Mouse (Mus musculus) intestine, embryonic 14.5 days (tissue): ENCODE data around the gene Olfr1511. TPM values are rescaled to one million over a fixed set of nuclear protein-coding genes. Genes with fewer than 3 reads are reported as not detected.
"Not testable (repeated sequence)": the region's sequence is repeated elsewhere in the genome, so short reads cannot be mapped to it uniquely, and the experiment has no call there.

Experiments used
- ATAC-seq: fragments of 200-750 bp; cut with Nextera tagmentation; replicated peaks from 2 replicates; pipeline ENCODE4 v1.8.0; 2017; ENCODE audit warnings: low read depth, moderate number of reproducible peaks, moderate TSS enrichment, moderate library complexity; ENCODE audit not compliant: low FRiP score, low TSS enrichment
- DNase-seq: peaks from one replicate; pipeline ENCODE4 v3.0.0-alpha.2; 2018; ENCODE audit warnings: low spot score
- H3K27ac ChIP-seq: fragments of 300-500 bp; sonication (generic); 2 replicates; pipeline ENCODE4 v1.5.1; 2014; ENCODE audit warnings: low read depth, mild to moderate bottlenecking, control low read depth
- H3K27me3 ChIP-seq: fragments of 300-500 bp; sonication (generic); replicated peaks from 2 replicates; pipeline ENCODE4 v1.6.1; 2014; ENCODE audit warnings: low read length, control low read depth; ENCODE audit not compliant: control insufficient read depth, insufficient read depth
- H3K36me3 ChIP-seq: fragments of 300-500 bp; sonication (generic); 2 replicates; pipeline ENCODE4 v1.6.1; 2014; ENCODE audit warnings: low read length, control low read depth; ENCODE audit not compliant: control insufficient read depth, insufficient read depth
- H3K4me1 ChIP-seq: fragments of 300-500 bp; sonication (generic); replicated peaks from 2 replicates; pipeline ENCODE4 v1.6.1; 2014; ENCODE audit warnings: low read length, control low read depth, mixed read lengths; ENCODE audit not compliant: control insufficient read depth, insufficient read depth
- H3K4me2 ChIP-seq: fragments of 300-500 bp; sonication (generic); 2 replicates; pipeline ENCODE4 v1.6.1; 2014; ENCODE audit warnings: low read length
- H3K4me3 ChIP-seq: fragments of 300-500 bp; sonication (generic); 2 replicates; pipeline ENCODE4 v1.5.1; 2014; ENCODE audit warnings: low read depth, low read length, control low read depth, mixed read lengths
- H3K9ac ChIP-seq: fragments of 300-500 bp; sonication (generic); 2 replicates; pipeline ENCODE4 v1.6.1; 2014; ENCODE audit warnings: mild to moderate bottlenecking, low read length
- H3K9me3 ChIP-seq: fragments of 300-500 bp; sonication (generic); 2 replicates; pipeline ENCODE4 v1.6.1; 2016; ENCODE audit warnings: low read length, control low read depth; ENCODE audit not compliant: control insufficient read depth
- WGBS: fragments of 180-500 bp; shearing (Covaris S2); extraction: QIAGEN DNeasy Blood & Tissue Kit; methylation state at CpG from one replicate; pipeline ENCODE4 v1.1.7; 2014; 5-methylcytosine and 5-hydroxymethylcytosine counted together
- polyA plus RNA-seq: library from polyadenylated mRNA; unstranded; fragments of >200 nt; fragmentation: Nextera tagmentation; extraction: Ambion mirVana; gene quantifications from 2 replicates; pipeline ENCODE4 v1.2.1, GENCODE M21; 2014

Olfr1511 gene
- not detected in 2 replicates for polyA plus RNA-seq

GRCm38 (mm10) chr14:52397279-52397678 is at the start of gene Olfr1511:
Olfr1511 (minus strand) TSS chr14:52397379.
- H3K9ac ChIP-seq: no peak within 1 kb of the TSS
- WGBS: 83% methylated on average over 4 of the region's 4 CpGs
- H3K36me3 ChIP-seq: no peaks in the 10 kb centered on the region
- no peak within 1 kb of the TSS for H3K4me2 ChIP-seq
- ATAC-seq (no peak), DNase-seq (no peak)
- no peaks in the 10 kb centered on the region for H3K4me1 ChIP-seq
- no peaks in the 10 kb centered on the region for H3K27me3 ChIP-seq
- H3K9me3 ChIP-seq: no peaks in the 10 kb centered on the region
- no peak within 1 kb of the TSS for H3K4me3 ChIP-seq
- H3K27ac ChIP-seq: no peak within 1 kb of the TSS

- no peak for DNase-seq
- H3K4me2 ChIP-seq: no peak within 1 kb of the TSS
- no peaks in the 10 kb centered on the region for H3K4me1 ChIP-seq
- no peak within 1 kb of the TSS for H3K9ac ChIP-seq
- H3K27ac ChIP-seq: no peak within 1 kb of the TSS
- no peak for ATAC-seq
- no peak within 1 kb of the TSS for H3K4me3 ChIP-seq
- H3K9me3 ChIP-seq: no peaks in the 10 kb centered on the region
- H3K36me3 ChIP-seq: no peaks in the 10 kb centered on the region
- no peaks in the 10 kb centered on the region for H3K27me3 ChIP-seq
These were observed 45.5 kb upstream of the Olfr1511 start, which contains the start of gene Olfr1509 for GRCm38 (mm10) chr14:52442690-52443089. Olfr1509 (plus strand) TSS chr14:52442990.

DNA sequence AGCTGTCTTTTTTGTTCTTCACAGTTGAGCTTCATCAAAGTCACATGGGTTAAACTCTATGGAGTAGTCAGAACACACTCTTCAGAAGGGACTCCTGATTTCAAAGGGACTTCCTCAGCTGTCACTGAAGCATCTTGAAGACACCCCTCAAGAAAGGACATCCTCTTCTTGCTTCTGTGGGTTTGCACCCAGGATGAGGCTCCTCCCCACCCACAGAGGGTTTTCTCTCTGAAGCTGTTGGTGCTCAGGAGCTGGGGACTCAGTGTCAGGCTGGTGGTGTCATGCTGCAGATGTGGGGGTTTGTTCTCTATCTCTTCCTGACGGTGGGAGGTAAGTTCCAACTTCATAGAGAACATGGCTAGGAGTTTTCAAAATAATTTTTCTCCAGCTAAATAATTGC is 30.5 kb upstream of the Olfr1511 start:
- 82% methylated on average over 1 of the region's 1 CpGs for WGBS
- no peak for ATAC-seq
- Histone ChIP-seq H3K9ac (no peak overlapping the region), H3K27ac (no peak overlapping the region), H3K9me3 (no peaks in the 10 kb centered on the region), H3K4me1 (no peaks in the 10 kb centered on the region), H3K4me3 (no peak overlapping the region), H3K27me3 (no peaks in the 10 kb centered on the region), H3K36me3 (no peaks in the 10 kb centered on the region), H3K4me2 (no peak overlapping the region)
- DNase-seq: no peak

DNA sequence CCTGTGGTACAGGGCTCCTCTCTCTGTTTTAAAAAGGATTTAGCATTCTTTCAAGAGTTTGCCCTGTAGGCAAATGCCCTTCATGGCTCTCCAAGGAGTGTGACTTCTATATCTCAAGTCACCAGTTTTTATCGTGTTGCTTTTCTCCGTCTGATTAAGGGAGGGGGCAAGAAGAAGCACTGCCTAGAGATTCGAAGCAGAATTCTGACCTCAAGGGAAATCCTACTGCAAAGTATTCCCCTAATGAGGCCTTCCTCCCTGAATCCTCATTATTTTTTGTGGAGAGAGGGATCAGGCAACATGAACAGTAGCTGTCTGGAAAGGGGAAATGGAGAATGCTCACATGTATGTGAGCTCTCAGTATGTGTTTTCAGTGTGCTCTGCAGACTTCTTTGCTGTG is 17.1 kb upstream of the Olfr1511 start, which contains the start of gene Olfr1510:
Olfr1510 (minus strand) TSS at position 101 of the 400 bp plus-strand sequence.
- ATAC-seq (no peak), DNase-seq (no peak)
- Histone ChIP-seq H3K4me2 (no peak within 1 kb of the TSS), H3K9me3 (no peaks in the 10 kb centered on the region), H3K9ac (no peak within 1 kb of the TSS), H3K36me3 (no peaks in the 10 kb centered on the region), H3K27me3 (no peaks in the 10 kb centered on the region), H3K4me3 (no peak within 1 kb of the TSS), H3K27ac (no peak within 1 kb of the TSS), H3K4me1 (no peaks in the 10 kb centered on the region)
- 90% methylated on average over 3 of the region's 3 CpGs for WGBS

DNA sequence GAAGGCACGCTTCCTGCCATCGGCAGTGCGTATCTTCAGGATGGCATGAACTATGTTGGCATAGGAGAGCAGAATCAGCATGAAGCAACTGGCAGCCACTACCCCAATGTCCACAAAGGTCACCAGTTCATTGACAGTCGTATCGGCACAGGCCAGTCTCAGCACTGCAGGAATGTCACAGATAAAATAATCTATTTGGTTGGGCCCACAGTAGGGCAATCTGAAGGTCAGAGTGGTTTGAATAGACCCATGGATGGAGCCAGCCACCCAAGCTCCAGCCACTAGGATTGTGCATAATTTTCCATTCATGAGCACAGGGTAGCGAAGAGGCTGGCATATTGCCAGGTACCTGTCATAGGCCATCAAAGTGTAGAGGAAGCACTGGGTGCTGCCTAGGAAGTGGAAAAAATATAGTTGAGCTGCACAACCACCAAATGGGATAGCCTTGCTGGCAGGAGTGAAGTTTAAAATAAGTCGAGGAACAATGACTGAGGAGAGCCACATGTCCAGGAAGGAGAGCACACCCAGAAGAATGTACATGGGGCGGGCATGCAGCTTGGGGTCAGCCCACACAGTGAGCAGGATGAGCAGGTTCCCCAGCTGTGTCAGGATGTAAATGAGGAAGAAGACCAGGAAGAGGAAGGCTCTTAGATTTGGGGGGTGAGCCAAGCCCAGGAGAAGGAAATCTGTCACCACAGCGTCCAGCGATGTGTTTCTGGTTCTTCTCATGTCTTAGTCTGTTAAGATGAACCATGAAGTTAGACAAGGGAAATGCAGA is 13.2 kb upstream of the Olfr1511 start:
- H3K4me3 ChIP-seq, DNase-seq, H3K27ac ChIP-seq, ATAC-seq, H3K36me3 ChIP-seq, H3K9me3 ChIP-seq, H3K4me2 ChIP-seq, H3K9ac ChIP-seq, H3K27me3 ChIP-seq, H3K4me1 ChIP-seq: not testable (repeated sequence)
- WGBS: 72% methylated on average over 7 of the region's 10 CpGs

- H3K9me3 ChIP-seq, H3K27ac ChIP-seq, H3K4me3 ChIP-seq, H3K4me1 ChIP-seq, ATAC-seq, H3K36me3 ChIP-seq, H3K4me2 ChIP-seq, H3K27me3 ChIP-seq, H3K9ac ChIP-seq: not testable (repeated sequence)
- peak; percentile 28 for DNase-seq
- 74% methylated on average over 9 of the region's 9 CpGs for WGBS
These were observed 6.9 kb downstream of the Olfr1511 start for GRCm38 (mm10) chr14:52390084-52390848.

GRCm38 (mm10) chr14:52379068-52379467 is 18.1 kb downstream of the Olfr1511 start, which contains the start of gene Olfr1512:
Olfr1512 (minus strand) TSS chr14:52379168.
- no peak within 1 kb of the TSS for H3K9ac ChIP-seq
- H3K9me3 ChIP-seq: no peaks in the 10 kb centered on the region
- WGBS: 81% methylated on average over 2 of the region's 2 CpGs
- no peak within 1 kb of the TSS for H3K4me3 ChIP-seq
- H3K27me3 ChIP-seq: no peaks in the 10 kb centered on the region
- no peak for ATAC-seq
- no peaks in the 10 kb centered on the region for H3K4me1 ChIP-seq
- no peak within 1 kb of the TSS for H3K4me2 ChIP-seq
- no peak for DNase-seq
- H3K36me3 ChIP-seq: no peaks in the 10 kb centered on the region
- H3K27ac ChIP-seq: no peak within 1 kb of the TSS

DNA sequence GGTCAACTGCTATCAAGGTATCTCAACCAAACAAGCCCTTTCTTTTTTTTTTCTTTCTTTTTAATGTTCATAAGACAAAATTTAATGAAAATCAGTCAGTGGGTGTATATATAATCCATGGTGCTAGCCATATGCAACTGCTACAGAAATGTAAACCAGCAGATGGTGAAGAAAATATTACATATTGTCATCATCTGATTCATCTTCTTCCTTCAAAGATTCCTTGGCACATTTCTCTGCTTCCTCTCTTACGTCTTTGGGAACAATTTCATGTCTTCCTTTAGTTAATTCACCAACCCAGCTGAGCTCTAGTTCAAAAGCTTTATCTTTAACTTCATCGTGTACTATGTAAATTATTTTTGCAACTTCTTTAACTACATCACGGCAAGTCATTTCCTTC is 28.4 kb downstream of the Olfr1511 start:
- Histone ChIP-seq H3K4me2 (no peak overlapping the region), H3K9me3 (no peaks in the 10 kb centered on the region), H3K9ac (no peak overlapping the region), H3K4me1 (no peaks in the 10 kb centered on the region), H3K36me3 (no peaks in the 10 kb centered on the region), H3K4me3 (no peak overlapping the region), H3K27me3 (no peaks in the 10 kb centered on the region), H3K27ac (no peak overlapping the region)
- ATAC-seq: no peak
- 86% methylated on average over 3 of the region's 3 CpGs for WGBS
- no peak for DNase-seq
